Mouse (Mus musculus) G1E (cell line): ENCODE measurements around the gene Zhx3.

Experiments
- CTCF ChIP-seq: IDR thresholded peaks from 2 replicates; pipeline ENCODE4 v1.5.1; 2012; ENCODE audit warnings: low read depth, low read length, inconsistent platforms, mixed read lengths
- GATA1 ChIP-seq: IDR thresholded peaks from 2 replicates; pipeline ENCODE4 v1.6.1; 2012; ENCODE audit warnings: borderline replicate concordance, low read length, inconsistent platforms, mixed read lengths
- GATA2 ChIP-seq: IDR thresholded peaks from 2 replicates; pipeline ENCODE4 v1.6.1; 2012; ENCODE audit warnings: low read depth, low read length, inconsistent platforms, borderline replicate concordance
- TAL1 ChIP-seq: conservative IDR thresholded peaks from 2 replicates; pipeline ENCODE4 v1.6.1; 2012; ENCODE audit warnings: low read depth, low read length, inconsistent platforms, mixed read lengths

DNA sequence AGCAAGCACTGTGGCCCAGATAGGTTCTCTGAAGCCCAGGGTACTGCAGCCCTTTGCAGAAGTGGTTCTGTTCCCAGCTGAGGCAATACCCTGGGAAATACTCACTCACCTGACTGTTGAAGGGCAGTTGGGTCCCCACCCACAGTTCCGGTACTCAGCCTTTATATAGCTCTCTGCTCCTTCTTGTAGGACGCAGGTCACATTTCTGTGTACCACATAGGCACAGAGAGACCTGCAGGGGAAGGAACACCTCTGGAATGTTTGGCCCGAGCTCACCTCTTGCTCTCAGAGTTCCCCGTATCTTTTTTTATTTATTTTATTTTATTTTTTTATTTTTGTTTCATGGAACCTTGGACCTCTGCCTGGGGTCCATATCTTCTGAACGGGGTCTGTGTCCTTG lies 37.8 kb upstream of the Zhx3 start:
- TF ChIP-seq CTCF, result no peak
- no peak for TF ChIP-seq GATA1
- no peak for TF ChIP-seq TAL1
- no peak for TF ChIP-seq GATA2
